Mouse (Mus musculus) neural tube, embryonic 14.5 days (tissue): ENCODE data around the gene Spata20. TPM values are rescaled to one million over a fixed set of nuclear protein-coding genes. Genes with fewer than 3 reads are reported as not detected.
A peak's percentile ranks its signal among the peaks of the same experiment; 100 is the strongest.

Source experiments
- ATAC-seq: fragments of 200-750 bp; cut with Nextera tagmentation; 2 replicates; pipeline ENCODE4 v1.8.0; 2017; ENCODE audit warnings: low read depth, mild to moderate bottlenecking, moderate TSS enrichment, moderate library complexity
- H3K27ac ChIP-seq: fragments of 300-500 bp; sonication (generic); 2 replicates; pipeline ENCODE4 v1.5.1; 2014; ENCODE audit warnings: low read depth, mild to moderate bottlenecking, control low read depth, low read length, moderate library complexity, mixed read lengths
- H3K27me3 ChIP-seq: fragments of 300-500 bp; sonication (generic); 2 replicates; pipeline ENCODE4 v1.6.1; 2014; ENCODE audit warnings: low read length; ENCODE audit not compliant: control insufficient read depth, insufficient read depth
- H3K36me3 ChIP-seq: fragments of 300-500 bp; sonication (generic); 2 replicates; pipeline ENCODE4 v1.6.1; 2014; ENCODE audit warnings: low read length, mixed read lengths; ENCODE audit not compliant: control insufficient read depth, insufficient read depth
- H3K4me1 ChIP-seq: fragments of 300-500 bp; sonication (generic); 2 replicates; pipeline ENCODE4 v1.6.1; 2014; ENCODE audit warnings: low read length; ENCODE audit not compliant: control insufficient read depth, insufficient read depth
- H3K4me2 ChIP-seq: fragments of 300-500 bp; sonication (generic); 2 replicates; pipeline ENCODE4 v1.6.1; 2014; ENCODE audit warnings: mild to moderate bottlenecking, low read depth, low read length, control low read depth
- H3K4me3 ChIP-seq: fragments of 300-500 bp; sonication (generic); 2 replicates; pipeline ENCODE4 v1.5.1; 2014; ENCODE audit warnings: low read depth, low read length, control low read depth, mixed read lengths
- H3K9ac ChIP-seq: fragments of 300-500 bp; sonication (generic); replicated peaks from 2 replicates; pipeline ENCODE4 v1.6.1; 2014; ENCODE audit warnings: low read depth, mild to moderate bottlenecking, control low read depth, low read length, mixed read lengths
- H3K9me3 ChIP-seq: fragments of 300-500 bp; sonication (generic); 2 replicates; pipeline ENCODE4 v1.6.1; 2016; ENCODE audit warnings: low read length; ENCODE audit not compliant: control insufficient read depth
- WGBS: fragments of 180-500 bp; shearing (Covaris S2); extraction: QIAGEN DNeasy Blood & Tissue Kit; methylation state at CpG from one replicate; pipeline ENCODE4 v1.1.7; 2014; 5-methylcytosine and 5-hydroxymethylcytosine counted together
- polyA plus RNA-seq: library from polyadenylated mRNA; unstranded; fragments of >200 nt; fragmentation: Nextera tagmentation; extraction: Ambion mirVana; gene quantifications from 2 replicates; pipeline ENCODE4 v1.2.1, GENCODE M21; 2014

The Spata20 gene
- polyA plus RNA-seq, 1 experiment from 2014 or later = 0.09 TPM

GRCm38 (mm10) chr11:94451091-94451773 is 34.7 kb downstream of the Spata20 start:
- WGBS = 69% methylated on average over 12 of the region's 12 CpGs
- no peaks in the 10 kb centered on the region; the same call in 1 of the 2 replicates for H3K36me3 ChIP-seq
- no peak for ATAC-seq

DNA sequence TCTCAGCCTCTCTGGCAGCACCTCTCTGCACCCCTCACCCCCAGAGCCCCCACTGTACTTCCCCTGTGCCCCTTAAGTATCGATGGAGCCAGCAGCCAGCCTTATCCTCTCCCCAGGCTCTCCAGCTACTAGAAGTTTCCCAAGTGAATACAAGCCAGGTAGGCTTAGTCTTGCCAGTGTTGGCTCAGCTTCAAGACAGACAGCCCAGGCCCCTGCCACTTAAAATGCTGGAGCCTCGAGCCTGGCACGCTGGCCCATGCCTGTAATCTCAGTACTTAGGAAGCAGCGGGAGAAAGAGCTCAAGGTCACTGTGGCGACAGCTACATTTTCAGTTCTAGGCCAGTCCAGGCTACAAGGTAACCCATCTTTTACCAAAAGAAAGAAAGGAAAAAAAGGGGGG is 36.1 kb downstream of the Spata20 start:
- ATAC-seq = no peak
- H3K4me2 ChIP-seq = no peak overlapping the region
- no peaks in the 10 kb centered on the region for H3K27me3 ChIP-seq
- no peaks in the 10 kb centered on the region for H3K9me3 ChIP-seq
- no peaks in the 10 kb centered on the region for H3K36me3 ChIP-seq
- 0 out of 2 replicates have a peak overlapping the region, but pooled peaks have one; percentile 1 for H3K27ac ChIP-seq
- H3K4me1 ChIP-seq = peaks cover 15% of the 10 kb centered on the region
- H3K4me3 ChIP-seq = no peak overlapping the region
- H3K9ac ChIP-seq = no peak overlapping the region
- 55% methylated on average over 5 of the region's 5 CpGs for WGBS

More at GRCm38 (mm10) chr11:94451091-94451773, 34.7 kb downstream of the Spata20 start:
- Histone ChIP-seq H3K27me3 (no peaks in the 10 kb centered on the region), H3K9me3 (no peaks in the 10 kb centered on the region), H3K4me3 (no peak overlapping the region), H3K4me2 (no peak overlapping the region), H3K9ac (no peak overlapping the region), H3K27ac (no peak overlapping the region), H3K4me1 (peaks cover 16% of the 10 kb centered on the region; the same call in 1 of the 2 replicates)

DNA sequence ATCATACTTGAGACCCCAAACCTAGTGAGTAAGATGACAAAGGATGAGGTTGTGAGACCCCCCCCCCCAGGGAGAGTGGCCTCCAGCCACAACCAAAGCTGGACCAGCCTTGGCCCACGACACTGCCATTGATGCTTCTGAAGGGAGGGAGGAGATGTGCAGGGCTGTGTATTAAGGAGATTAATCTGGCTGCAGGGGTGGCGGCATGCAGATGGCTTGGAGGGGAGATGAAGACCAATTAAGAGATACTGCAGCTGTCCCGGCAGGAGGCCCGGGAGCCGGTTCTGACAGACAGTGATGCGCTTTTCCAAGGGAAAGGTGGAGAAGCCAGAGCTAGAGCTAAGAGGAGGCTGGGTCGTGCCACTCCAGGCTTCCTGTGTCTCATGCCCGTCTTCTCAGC is 36.7 kb downstream of the Spata20 start:
- Histone ChIP-seq H3K4me2 (no peak overlapping the region), H3K9me3 (no peaks in the 10 kb centered on the region), H3K4me1 (peaks cover 15% of the 10 kb centered on the region), H3K9ac (no peak overlapping the region), H3K4me3 (no peak overlapping the region), H3K36me3 (no peaks in the 10 kb centered on the region), H3K27me3 (no peaks in the 10 kb centered on the region), H3K27ac (0 out of 2 replicates have a peak overlapping the region, but pooled peaks have one; percentile 1)
- no peak for ATAC-seq
- 35% methylated on average over 8 of the region's 8 CpGs for WGBS

DNA sequence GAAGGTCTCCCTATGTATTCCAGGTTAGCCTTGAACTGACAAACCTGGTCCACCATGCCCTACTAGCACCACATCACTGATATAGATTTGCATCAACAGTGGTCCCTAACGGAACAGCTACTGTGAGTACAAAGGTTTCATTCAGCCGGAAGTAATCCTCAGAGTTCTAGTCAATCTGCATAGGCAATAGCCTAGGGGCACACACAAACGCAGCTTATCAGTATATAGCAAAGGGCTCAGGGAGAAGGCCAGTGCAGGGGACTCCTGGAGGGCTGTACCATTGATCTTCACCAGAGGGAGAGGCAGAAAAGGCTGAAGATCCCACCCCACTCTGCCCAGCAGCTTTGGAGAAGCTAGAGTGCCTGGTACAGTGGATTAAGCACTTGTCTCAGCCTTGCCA is 39.0 kb downstream of the Spata20 start:
- ATAC-seq = no peak
- WGBS = 18% methylated on average over 3 of the region's 3 CpGs
- H3K4me1 ChIP-seq = peaks cover 14% of the 10 kb centered on the region
- no peaks in the 10 kb centered on the region for H3K9me3 ChIP-seq
- H3K4me2 ChIP-seq = no peak overlapping the region
- H3K27ac ChIP-seq = no peak overlapping the region
- H3K36me3 ChIP-seq = no peaks in the 10 kb centered on the region
- H3K9ac ChIP-seq = no peak overlapping the region
- no peak overlapping the region for H3K4me3 ChIP-seq
- no peaks in the 10 kb centered on the region for H3K27me3 ChIP-seq

DNA sequence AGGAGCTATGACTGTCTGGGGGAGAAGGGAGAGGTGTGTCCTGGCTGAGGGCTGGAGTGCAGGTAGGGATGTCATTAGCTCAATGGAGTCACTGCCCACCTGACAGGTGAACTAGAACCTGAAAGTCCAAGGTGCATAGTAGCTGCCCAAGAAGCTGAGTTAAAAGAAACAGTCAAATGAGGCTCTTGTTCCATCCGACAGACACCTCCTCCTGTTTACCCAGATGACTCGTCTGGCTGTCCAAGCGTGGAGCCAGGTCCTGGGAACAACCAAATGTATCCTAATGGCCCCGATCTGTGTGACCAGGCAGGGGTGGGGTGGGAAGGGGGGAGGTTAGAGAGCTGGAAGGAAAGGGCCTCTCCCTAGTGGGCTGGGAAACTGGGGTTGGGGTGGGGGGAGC is 40.7 kb downstream of the Spata20 start:
- H3K4me3 ChIP-seq = no peak overlapping the region
- no peaks in the 10 kb centered on the region for H3K27me3 ChIP-seq
- no peak overlapping the region for H3K4me2 ChIP-seq
- ATAC-seq = no peak
- H3K4me1 ChIP-seq = peaks cover 29% of the 10 kb centered on the region
- H3K27ac ChIP-seq = no peak overlapping the region
- WGBS = 33% methylated on average over 4 of the region's 4 CpGs
- H3K9ac ChIP-seq = no peak overlapping the region
- H3K36me3 ChIP-seq = no peaks in the 10 kb centered on the region
- no peaks in the 10 kb centered on the region for H3K9me3 ChIP-seq

DNA sequence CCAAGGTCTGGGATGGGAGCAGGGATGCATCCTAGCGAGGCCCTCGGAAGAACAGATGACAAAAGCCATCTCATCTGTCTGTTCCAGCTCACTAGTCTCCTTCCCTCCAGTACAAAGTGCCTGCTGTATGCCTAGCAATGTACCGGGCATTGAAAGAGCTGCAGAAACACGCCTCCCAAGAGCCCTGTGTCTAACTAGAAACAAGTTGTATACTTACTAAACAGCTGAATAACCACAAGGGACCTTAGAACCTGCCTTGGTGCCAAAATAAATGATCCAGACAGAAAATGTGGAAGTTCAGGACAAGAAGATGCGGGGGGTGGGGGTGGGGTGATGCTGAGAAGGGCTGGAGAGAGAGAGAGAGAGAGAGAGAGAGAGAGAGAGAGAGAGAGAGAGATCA is 41.1 kb downstream of the Spata20 start:
- Histone ChIP-seq H3K36me3 (no peaks in the 10 kb centered on the region), H3K4me1 (peaks cover 28% of the 10 kb centered on the region), H3K9ac (0 out of 2 replicates have a peak overlapping the region, but pooled peaks have one; percentile 1), H3K27me3 (no peaks in the 10 kb centered on the region), H3K4me3 (no peak overlapping the region), H3K9me3 (no peaks in the 10 kb centered on the region), H3K27ac (no peak overlapping the region), H3K4me2 (no peak overlapping the region)
- no peak for ATAC-seq
- WGBS = 42% methylated on average over 5 of the region's 5 CpGs

GRCm38 (mm10) chr11:94441752-94442151 is 44.2 kb downstream of the Spata20 start:
- no peak for ATAC-seq
- Histone ChIP-seq H3K27me3 (no peaks in the 10 kb centered on the region), H3K4me3 (no peak overlapping the region), H3K9ac (no peak overlapping the region), H3K9me3 (no peaks in the 10 kb centered on the region), H3K4me1 (peaks cover 26% of the 10 kb centered on the region), H3K4me2 (no peak overlapping the region), H3K27ac (no peak overlapping the region), H3K36me3 (no peaks in the 10 kb centered on the region; the same call in 1 of the 2 replicates)
- WGBS = 68% methylated on average over 9 of the region's 9 CpGs

GRCm38 (mm10) chr11:94441122-94441521 is 44.9 kb downstream of the Spata20 start:
- H3K4me2 ChIP-seq = no peak overlapping the region
- ATAC-seq = peak; percentile 29; the same call in 1 of the 2 replicates
- 36% methylated on average over 7 of the region's 7 CpGs for WGBS

GRCm38 (mm10) chr11:94440421-94440820 is 45.6 kb downstream of the Spata20 start:
- no peak overlapping the region for H3K9ac ChIP-seq
- no peak overlapping the region for H3K4me3 ChIP-seq
- ATAC-seq = no peak
- H3K36me3 ChIP-seq = no peaks in the 10 kb centered on the region; the same call in 1 of the 2 replicates
- H3K27ac ChIP-seq = no peak overlapping the region
- no peaks in the 10 kb centered on the region for H3K9me3 ChIP-seq
- H3K4me2 ChIP-seq = no peak overlapping the region
- WGBS = 46% methylated on average over 6 of the region's 6 CpGs
- H3K4me1 ChIP-seq = peaks cover 24% of the 10 kb centered on the region
- no peaks in the 10 kb centered on the region for H3K27me3 ChIP-seq

More at GRCm38 (mm10) chr11:94441122-94441521, 44.9 kb downstream of the Spata20 start:
- Histone ChIP-seq H3K9me3 (no peaks in the 10 kb centered on the region), H3K36me3 (no peaks in the 10 kb centered on the region; the same call in 1 of the 2 replicates), H3K27me3 (no peaks in the 10 kb centered on the region), H3K4me3 (no peak overlapping the region), H3K9ac (no peak overlapping the region), H3K27ac (0 out of 2 replicates have a peak overlapping the region, but pooled peaks have one; percentile 28), H3K4me1 (peaks cover 26% of the 10 kb centered on the region)
